Mouse (Mus musculus) lung, adult 2 months (tissue): ENCODE data around the gene Zcchc14. TPM values are rescaled to one million over a fixed set of nuclear protein-coding genes. Genes with fewer than 3 reads are reported as not detected.
A peak's percentile ranks its signal among the peaks of the same experiment; 100 is the strongest.

Experiments used
- DNase-seq: peaks from one replicate; pipeline ENCODE4 v3.0.0; 2022
- H3K4me1 ChIP-seq: fragments of 200-500 bp; 2 replicates; pipeline ENCODE4 v1.6.1; 2011; ENCODE audit warnings: low read length; ENCODE audit not compliant: control insufficient read depth, insufficient read depth
- H3K4me3 ChIP-seq: fragments of 200-500 bp; replicated peaks from 2 replicates; pipeline ENCODE3; 2011; ENCODE audit warnings: low read depth, mild to moderate bottlenecking, control low read depth, low read length; ENCODE audit errors: extremely low read depth
- CTCF ChIP-seq: fragments of 200-500 bp; IDR thresholded peaks from 2 replicates; pipeline ENCODE4 v1.5.1; 2011; ENCODE audit warnings: mild to moderate bottlenecking, low read length, control low read depth; ENCODE audit not compliant: insufficient read depth
- POLR2A ChIP-seq: fragments of 200-500 bp; IDR thresholded peaks from 2 replicates; pipeline ENCODE4 v1.6.1; 2011; ENCODE audit warnings: low read depth, mild to moderate bottlenecking, control low read depth, low read length, borderline replicate concordance; ENCODE audit errors: extremely low read depth
- WGBS: fragments of 180-500 bp; shearing (Covaris S2); methylation state at CpG from one replicate; pipeline ENCODE4 v1.1.7; 2018; 5-methylcytosine and 5-hydroxymethylcytosine counted together
- polyA plus RNA-seq: library from polyadenylated mRNA; depleted of rRNA; stranded (reverse); fragments of >200 nt; gene quantifications from 2 replicates; pipeline ENCODE4 v1.2.3, GENCODE M21; 2012

The Zcchc14 gene
- polyA plus RNA-seq, 1 experiment = 40.8 TPM

DNA sequence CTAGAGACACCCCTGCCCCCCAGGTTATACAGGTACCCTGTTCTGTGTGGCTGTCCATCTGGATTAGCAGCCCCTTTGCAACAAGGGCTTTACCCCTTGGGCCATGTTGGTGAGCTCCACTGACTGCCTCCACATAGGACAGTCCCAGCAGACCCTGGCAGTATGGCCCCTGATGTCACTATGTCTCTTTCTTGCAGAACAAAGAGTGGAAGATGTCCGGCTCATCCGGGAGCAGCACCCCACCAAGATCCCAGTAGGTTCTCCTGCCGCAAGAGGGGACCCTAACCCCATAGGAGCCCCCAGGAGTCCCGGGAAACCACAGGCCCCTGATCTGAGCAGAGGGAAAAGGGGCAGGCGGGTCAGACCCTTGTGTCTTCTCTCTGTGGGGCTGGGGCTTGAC, 59.4 kb downstream of the Zcchc14 start:
- TF ChIP-seq POLR2A = no peak
- no peak for TF ChIP-seq CTCF
- no peak for DNase-seq
- peaks cover 29% of the 10 kb centered on the region for H3K4me1 ChIP-seq

DNA sequence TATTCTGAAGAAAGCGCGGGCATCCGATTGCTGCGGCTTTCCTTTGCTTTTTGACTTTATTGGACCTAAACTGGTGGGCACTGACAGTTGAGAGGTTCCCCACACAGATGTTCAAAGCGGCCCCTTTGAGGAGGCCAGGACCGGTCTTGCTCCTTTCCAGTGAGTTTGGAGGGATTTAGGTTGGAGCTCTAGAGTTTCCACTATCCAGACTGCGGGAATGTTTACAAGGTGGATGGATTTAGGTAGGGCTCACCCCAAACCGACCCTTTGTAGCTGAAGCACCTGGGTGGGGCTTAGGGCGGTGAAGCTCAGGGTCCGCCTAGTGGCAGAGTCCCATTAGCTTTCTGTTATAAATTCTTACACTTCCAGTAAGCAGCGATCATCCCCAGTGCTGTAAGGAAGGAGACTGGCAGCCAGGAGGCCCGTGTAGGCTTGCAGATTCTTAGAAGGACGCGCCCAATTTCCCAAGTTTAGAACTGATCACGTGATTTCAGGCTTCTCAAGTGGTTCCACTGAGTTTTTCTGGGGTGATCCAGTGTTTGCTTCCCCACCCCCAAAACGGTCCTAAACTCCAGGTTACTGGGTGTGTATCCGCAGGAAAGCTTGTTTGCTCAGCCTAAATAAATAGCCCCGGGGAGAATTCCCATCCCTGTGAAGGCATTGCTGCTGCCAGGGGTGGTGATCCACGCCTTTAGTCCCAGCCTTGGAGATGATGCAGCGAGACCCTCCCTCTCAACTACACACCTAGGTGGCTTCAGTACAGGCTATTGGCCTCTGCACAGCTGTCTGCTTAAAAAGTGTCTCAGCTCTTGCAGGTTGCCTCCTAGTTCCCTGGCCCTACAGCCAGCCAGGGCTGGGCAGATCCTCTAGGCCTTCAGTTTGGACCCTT, 61.3 kb downstream of the Zcchc14 start:
- peak overlapping the region; percentile 91 for H3K4me3 ChIP-seq
- peak; percentile 48 for DNase-seq
- TF ChIP-seq CTCF (peak; percentile 27; the same call in 1 of the 2 replicates), POLR2A (peak; percentile 25; the same call in 1 of the 2 replicates)
- peaks cover 29% of the 10 kb centered on the region for H3K4me1 ChIP-seq
- 6% methylated on average over 20 of the region's 20 CpGs for WGBS

More for the DNA sequence above, 59.4 kb downstream of the Zcchc14 start:
- no peak overlapping the region for H3K4me3 ChIP-seq
- WGBS = 87% methylated on average over 5 of the region's 5 CpGs

DNA sequence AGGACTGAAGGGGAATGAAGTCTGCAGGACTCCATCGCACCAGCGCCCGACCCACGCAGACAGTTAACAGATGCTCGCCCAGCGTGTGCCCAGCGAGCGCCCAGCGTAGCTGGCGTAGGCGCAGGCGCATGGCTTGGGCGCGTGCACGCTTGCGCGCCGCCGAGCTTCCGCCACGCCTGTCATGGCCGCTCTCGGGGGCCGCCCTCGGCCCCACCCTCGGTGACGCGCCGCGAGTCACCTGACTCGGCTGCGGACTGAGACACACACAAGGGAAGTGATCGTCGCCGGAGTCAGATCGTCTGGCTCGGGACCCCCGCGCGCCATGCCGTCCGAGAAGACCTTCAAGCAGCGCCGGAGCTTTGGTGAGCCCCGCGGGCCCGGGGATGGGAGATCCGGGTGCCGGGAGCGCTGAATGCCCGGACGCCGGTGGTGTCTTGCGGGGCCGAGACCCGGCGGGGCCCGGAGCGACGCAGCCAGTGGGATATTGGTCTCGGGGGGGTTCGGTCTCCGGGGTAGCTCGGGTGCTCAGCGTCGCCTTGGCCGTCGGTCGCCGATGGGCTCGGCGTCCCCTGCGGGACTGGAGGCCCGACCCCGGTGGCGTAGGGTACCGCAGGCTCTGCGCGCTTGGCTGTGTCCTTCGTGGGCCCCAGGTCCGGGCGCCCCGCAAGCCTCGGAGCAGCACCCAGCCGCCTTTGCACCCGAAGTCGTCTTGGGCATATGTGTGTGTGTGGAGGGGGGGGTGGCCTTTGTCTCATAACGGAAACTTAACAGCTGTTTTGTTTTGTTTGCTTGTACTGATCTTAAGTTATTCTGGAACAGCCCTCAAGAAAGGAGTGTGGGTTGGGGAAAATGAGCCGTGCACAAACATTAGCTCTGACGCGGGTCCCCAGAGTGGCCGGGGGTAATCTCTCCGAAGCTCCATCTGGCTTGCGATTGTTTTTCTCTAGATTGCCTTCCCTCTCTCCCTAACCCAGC, 62.2 kb downstream of the Zcchc14 start, which contains the start of gene Map1lc3b:
Map1lc3b (plus strand) TSS at position 159 of the 975 bp plus-strand sequence.
- no peak for TF ChIP-seq CTCF
- TF ChIP-seq POLR2A = peak; percentile 76
- Histone ChIP-seq H3K4me1 (peaks cover 29% of the 10 kb centered on the region), H3K4me3 (peak within 1 kb of the TSS; percentile 91)
- DNase-seq = peak; percentile 98
- WGBS = under 1% methylated on average over 94 of the region's 94 CpGs

DNA sequence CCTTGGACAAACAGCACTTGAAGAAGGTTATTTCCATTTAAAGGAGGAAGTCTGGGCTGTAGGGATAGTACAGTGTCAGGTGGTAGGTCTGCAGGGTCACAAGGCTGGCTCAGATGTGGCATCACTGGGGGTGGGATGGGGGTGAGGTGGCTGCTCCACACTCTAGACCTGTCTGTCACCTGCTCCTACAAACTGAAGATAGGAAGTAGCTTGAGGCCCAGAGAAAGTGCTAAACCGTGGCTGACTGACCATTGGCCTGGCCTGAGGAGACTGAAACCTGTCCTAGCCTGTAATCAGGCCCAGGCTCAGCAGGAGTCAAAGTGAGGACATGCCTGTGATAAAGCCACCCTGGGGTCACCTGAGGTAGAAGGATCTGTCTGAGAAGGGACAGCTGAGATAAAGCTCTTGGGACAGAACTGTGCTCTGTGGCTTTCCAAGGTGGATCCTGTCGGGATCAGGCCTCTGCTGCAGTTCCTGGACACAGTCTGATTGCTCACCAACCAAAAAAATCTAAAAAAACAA, 63.4 kb downstream of the Zcchc14 start:
- TF ChIP-seq POLR2A (no peak), CTCF (no peak)
- WGBS = 48% methylated on average over 2 of the region's 2 CpGs
- Histone ChIP-seq H3K4me3 (no peak overlapping the region), H3K4me1 (peaks cover 28% of the 10 kb centered on the region)
- no peak for DNase-seq

DNA sequence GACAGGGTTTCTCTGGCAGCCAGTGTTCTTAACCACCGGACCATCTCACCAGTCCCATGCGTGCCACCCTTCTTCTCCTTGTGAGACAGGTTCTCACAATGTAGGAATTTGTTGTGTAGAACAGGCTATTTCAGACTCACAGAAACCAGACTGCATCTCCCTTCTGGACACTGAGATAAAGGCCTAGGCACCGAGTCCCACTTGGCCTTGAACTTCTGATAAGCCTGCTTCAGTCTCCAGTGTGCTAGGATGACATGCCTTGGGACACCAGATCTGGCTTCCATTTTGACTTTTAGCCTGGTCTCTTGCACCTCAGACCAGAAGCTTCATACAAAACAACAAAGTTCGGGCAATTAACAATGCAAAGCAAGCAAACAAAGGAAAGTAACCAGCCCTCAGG, 64.0 kb downstream of the Zcchc14 start:
- no peak for DNase-seq
- H3K4me1 ChIP-seq = peaks cover 24% of the 10 kb centered on the region
- 84% methylated on average over 4 of the region's 4 CpGs for WGBS
- TF ChIP-seq POLR2A = no peak
- TF ChIP-seq CTCF = no peak
- no peak overlapping the region for H3K4me3 ChIP-seq

DNA sequence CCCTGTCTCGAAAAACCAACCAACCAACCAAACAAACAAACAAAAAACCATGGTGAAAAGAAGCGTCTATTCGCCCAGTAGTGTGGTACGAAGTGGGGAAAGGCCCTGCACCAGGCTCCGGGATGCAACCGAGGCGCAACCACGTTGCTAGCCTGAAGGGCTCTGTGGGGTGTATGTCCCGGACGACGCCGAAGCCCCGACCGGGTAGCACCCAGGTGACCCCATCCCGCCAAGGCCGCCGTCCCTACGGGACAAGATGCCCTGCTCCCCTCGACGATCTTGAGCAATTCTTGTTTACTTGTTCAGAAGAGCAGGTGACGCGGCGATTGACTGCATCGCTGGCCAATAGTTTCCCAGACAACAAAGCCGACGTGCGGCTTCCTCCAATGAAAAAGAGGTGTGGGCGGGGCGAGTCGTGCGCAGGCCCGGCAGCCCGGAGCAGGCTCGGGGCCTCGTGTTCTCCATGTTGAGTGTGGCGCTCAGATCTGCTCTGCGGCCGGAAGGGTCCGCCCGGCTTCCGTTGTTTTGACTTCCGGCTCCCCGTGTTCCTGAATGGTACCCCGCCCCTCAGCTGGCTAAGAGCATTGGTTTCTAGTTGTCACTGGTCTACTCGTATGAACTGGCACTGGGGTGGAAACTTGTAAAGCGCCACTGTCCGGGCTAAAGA, 67.4 kb downstream of the Zcchc14 start:
- Histone ChIP-seq H3K4me3 (peak overlapping the region; percentile 91), H3K4me1 (peaks cover 9% of the 10 kb centered on the region)
- DNase-seq = peak; percentile 99
- under 1% methylated on average over 47 of the region's 47 CpGs for WGBS
- no peak for TF ChIP-seq CTCF
- TF ChIP-seq POLR2A = peak; percentile 100; the same call in 1 of the 2 replicates

DNA sequence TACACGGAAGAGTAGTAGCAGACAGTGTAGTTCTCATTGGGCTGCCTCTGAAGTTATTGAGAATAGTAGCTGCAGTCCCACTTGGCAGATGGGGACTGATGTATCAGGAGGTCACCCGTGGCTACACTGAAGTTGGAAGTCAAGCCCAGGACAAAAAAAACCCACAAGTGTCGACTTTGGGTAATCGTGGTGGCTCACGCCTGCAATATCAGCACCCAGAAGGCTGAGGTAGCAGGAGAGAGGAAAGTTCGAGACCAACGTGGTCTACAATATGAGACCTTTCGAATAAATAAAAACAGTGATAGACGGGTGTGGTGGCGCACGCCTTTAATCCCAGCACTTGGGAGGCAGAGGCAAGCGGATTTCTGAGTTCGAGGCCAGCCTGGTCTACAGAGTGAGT, 68.0 kb downstream of the Zcchc14 start:
- Histone ChIP-seq H3K4me1 (peaks cover 11% of the 10 kb centered on the region), H3K4me3 (peak overlapping the region; percentile 26)
- no peak for DNase-seq
- WGBS = 38% methylated on average over 13 of the region's 13 CpGs
- no peak for TF ChIP-seq CTCF
- no peak for TF ChIP-seq POLR2A

DNA sequence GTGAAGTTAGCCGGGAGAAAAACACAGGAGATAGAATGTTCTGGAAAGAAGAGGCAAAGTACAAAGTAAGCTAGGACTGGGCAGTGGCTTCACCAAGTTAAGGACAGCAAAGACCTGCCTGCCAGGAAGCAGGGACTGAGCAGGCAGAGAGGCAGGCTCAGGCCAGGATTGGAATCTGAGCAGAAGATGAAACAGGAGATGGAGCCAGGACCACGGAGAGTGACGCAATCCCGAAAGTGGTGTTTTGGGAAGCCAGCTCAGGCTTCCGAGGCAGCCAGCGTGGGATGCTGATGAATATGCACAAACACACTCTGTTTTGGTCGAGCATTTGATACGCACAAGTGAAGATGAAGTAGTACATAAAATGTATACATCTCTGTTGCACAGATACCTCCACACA, 69.0 kb downstream of the Zcchc14 start:
- no peak for TF ChIP-seq POLR2A
- TF ChIP-seq CTCF = no peak
- peaks cover 14% of the 10 kb centered on the region for H3K4me1 ChIP-seq
- H3K4me3 ChIP-seq = no peak overlapping the region
- DNase-seq = no peak
- WGBS = 38% methylated on average over 8 of the region's 8 CpGs
